20 mouse cellular contexts compared by ENCODE assay signal in the genomic region with DNA sequence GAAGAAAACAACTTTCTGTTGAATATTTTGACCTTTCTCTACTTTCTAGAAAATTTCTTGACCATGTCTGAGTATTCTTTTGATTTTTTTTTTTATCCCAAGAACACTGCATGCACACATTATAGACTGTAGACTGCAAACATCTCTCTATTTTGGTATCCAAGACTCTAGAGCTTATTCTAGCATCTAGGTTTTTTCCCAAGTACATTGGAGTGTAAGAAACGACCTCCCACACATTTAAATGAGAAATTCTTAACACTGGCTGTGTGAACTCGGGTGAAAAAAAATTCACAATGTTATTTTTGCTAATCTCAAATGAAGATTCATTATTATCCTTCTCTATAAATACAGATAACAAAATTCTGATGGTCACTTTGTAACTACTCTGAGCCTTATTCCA.
DNase-seq lines count a peak whose midpoint lies in the region; ATAC-seq and TF ChIP-seq lines count a peak whose summit lies in the region.
"Had no signal": no experiment of that assay in that cellular context is flagged by ENCODE, and none has a peak within 500 bp of the region (broad histone marks: within the 10 kb centered on the region; RNA-seq: fewer than 3 reads in every experiment).

No protein-coding gene starts in this region.

- no peak overlapping the region for H3K4me3 ChIP-seq in lung, postnatal 0 days (ENCODE audit: low read depth, low read length)
- H3K4me3 ChIP-seq in cortical plate, adult 2 months (ENCODE audit: insufficient read depth, low read length) = no peak overlapping the region
- H3K4me3 ChIP-seq: embryonic facial prominence, embryonic 13.5 days; heart, embryonic 10.5 days; hindbrain, embryonic 12.5 days had no signal

- no peak for DNase-seq in frontal cortex, postnatal 25 days (ENCODE audit: low spot score in 2 of 2)
- no peak for DNase-seq in lung, postnatal 0 days (ENCODE audit: low spot score)
- no peak for DNase-seq in lung, postnatal 10 days
- peak; percentile 72 for DNase-seq in telencephalon, adult 2 months (ENCODE audit: low read depth, low spot score)
- DNase-seq in testis, postnatal 10 days (ENCODE audit: low spot score) = no peak
- DNase-seq: adrenal gland, adult 8-10 months; adrenal gland, postnatal 36 days; cerebellum, adult 11-12 months; cerebellum, adult 9-10 months; cerebellum, postnatal 25 days; gastrocnemius, postnatal 10 days; heart, postnatal 10 days; heart, postnatal 4 days had no signal

- TF ChIP-seq EP300 in lung, postnatal 0 days (IDR thresholded peaks at IDR 0.05) = no peak

- 0 out of 2 replicates have a peak, but pooled peaks cover 3% of the 10 kb centered on the region for H3K4me1 ChIP-seq in lung, postnatal 0 days (ENCODE audit: insufficient read depth, low read depth, low read length)
- peaks cover 18% of the 10 kb centered on the region for H3K4me1 ChIP-seq in cortical plate, adult 2 months (ENCODE audit: control insufficient read depth, insufficient read depth, low read length)
- H3K4me1 ChIP-seq: embryonic facial prominence, embryonic 13.5 days; heart, embryonic 10.5 days; hindbrain, embryonic 12.5 days had no signal

- no peak for TF ChIP-seq POLR2A in cortical plate, adult 2 months (IDR thresholded peaks at IDR 0.05; ENCODE audit: extremely low read depth, insufficient read depth, low read length)

- ATAC-seq in frontal cortex, adult (ENCODE audit: low TSS enrichment) = peak; percentile 63
- no peak for ATAC-seq in lung, postnatal 0 days
- ATAC-seq: hindbrain, embryonic 16.5 days; inflammation-experienced regulatory T-cells, adult 6 months had no signal

- no peaks in the 10 kb centered on the region for H3K36me3 ChIP-seq in lung, postnatal 0 days (ENCODE audit: insufficient read depth, low read length)
- H3K36me3 ChIP-seq: embryonic facial prominence, embryonic 13.5 days; heart, embryonic 10.5 days; hindbrain, embryonic 12.5 days had no signal

- no peaks in the 10 kb centered on the region for H3K9me3 ChIP-seq in lung, postnatal 0 days (ENCODE audit: low read length)
- H3K9me3 ChIP-seq: embryonic facial prominence, embryonic 13.5 days; heart, embryonic 10.5 days; hindbrain, embryonic 12.5 days had no signal

- no peaks in the 10 kb centered on the region for H3K27me3 ChIP-seq in lung, postnatal 0 days (replicated peaks; ENCODE audit: insufficient read depth, low read length)
- H3K27me3 ChIP-seq: embryonic facial prominence, embryonic 13.5 days; hindbrain, embryonic 12.5 days had no signal

- H3K4me2 ChIP-seq in lung, postnatal 0 days (replicated peaks; ENCODE audit: low read depth, low read length) = no peak overlapping the region
- H3K4me2 ChIP-seq: embryonic facial prominence, embryonic 13.5 days; hindbrain, embryonic 12.5 days had no signal

- TF ChIP-seq CTCF in lung, postnatal 0 days (IDR thresholded peaks at IDR 0.05) = no peak
- no peak for TF ChIP-seq CTCF in cortical plate, adult 2 months (IDR thresholded peaks at IDR 0.05; ENCODE audit: extremely low read depth, insufficient read depth, low read length)

- H3K9ac ChIP-seq in lung, postnatal 0 days (replicated peaks; ENCODE audit: low read depth) = no peak overlapping the region
- H3K9ac ChIP-seq: embryonic facial prominence, embryonic 13.5 days; hindbrain, embryonic 12.5 days had no signal

- 40% methylated on average over 2 of the region's 2 CpGs for WGBS in lung, postnatal 0 days

- H3K27ac ChIP-seq in lung, postnatal 0 days (ENCODE audit: low read length) = peak overlapping the region; percentile 52
- peak overlapping the region; percentile 61 for H3K27ac ChIP-seq in cortical plate, adult 2 months (ENCODE audit: insufficient read depth, low read length)
- H3K27ac ChIP-seq: embryonic facial prominence, embryonic 13.5 days; heart, embryonic 10.5 days; hindbrain, embryonic 12.5 days had no signal
